Mouse (Mus musculus): ENCODE measurements around the gene Pcdh9. TPM values are rescaled to one million over a fixed set of nuclear protein-coding genes. Genes with fewer than 3 reads are reported as not detected.

Pcdh9 gene
- polyA plus RNA-seq, 1 experiment from 2014 or later: 8.5 TPM

DNA sequence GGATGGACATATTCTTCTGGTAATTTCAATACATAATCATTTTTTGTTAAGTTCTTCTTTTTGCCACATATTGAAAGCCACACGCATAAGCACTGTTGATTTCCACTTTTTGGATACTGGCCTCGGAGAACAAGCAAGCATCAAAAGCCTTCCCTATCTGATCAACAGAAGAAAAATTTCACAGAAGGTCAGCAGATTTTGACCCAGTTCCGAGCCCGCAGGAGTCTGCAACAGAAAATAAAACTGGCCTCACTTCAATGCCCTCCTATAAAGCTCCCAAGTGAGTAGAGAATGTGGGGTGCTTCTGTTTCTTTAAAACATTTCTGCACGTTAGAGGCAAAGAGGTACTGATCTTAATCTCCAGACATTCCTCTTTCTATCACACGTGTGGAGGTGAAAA, 63.3 kb downstream of the Pcdh9 start:
- 50% methylated on average over 6 of the region's 6 CpGs for WGBS

GRCm38 (mm10) chr14:93826042-93826462, 64.4 kb downstream of the Pcdh9 start:
- no peak for ATAC-seq (ENCODE audit: low read depth)
- Histone ChIP-seq H3K4me2 (ENCODE audit: low read depth, low read length) (no peak overlapping the region), H3K27me3 (ENCODE audit: control insufficient read depth, insufficient read depth, low read depth, low read length) (no peaks in the 10 kb centered on the region), H3K4me3 (ENCODE audit: low read length) (no peak overlapping the region), H3K27ac (ENCODE audit: low read length) (no peak overlapping the region), H3K9me3 (ENCODE audit: control insufficient read depth, low read length) (no peaks in the 10 kb centered on the region), H3K4me1 (replicated peaks; ENCODE audit: control insufficient read depth, insufficient read depth, low read length) (no peaks in the 10 kb centered on the region), H3K36me3 (ENCODE audit: control insufficient read depth, insufficient read depth, low read length) (no peaks in the 10 kb centered on the region), H3K9ac (ENCODE audit: low read length) (no peak overlapping the region)
- WGBS: 50% methylated on average over 6 of the region's 6 CpGs

More for the DNA sequence above, 63.3 kb downstream of the Pcdh9 start:
- no peak overlapping the region for H3K4me2 ChIP-seq (ENCODE audit: low read depth, low read length)
- ATAC-seq (ENCODE audit: low read depth): no peak
- H3K9me3 ChIP-seq (ENCODE audit: control insufficient read depth, low read length): no peaks in the 10 kb centered on the region
- H3K9ac ChIP-seq (ENCODE audit: low read length): no peak overlapping the region
- H3K36me3 ChIP-seq (ENCODE audit: control insufficient read depth, insufficient read depth, low read length): no peaks in the 10 kb centered on the region
- H3K27ac ChIP-seq (ENCODE audit: low read length): no peak overlapping the region
- no peak overlapping the region for H3K4me3 ChIP-seq (ENCODE audit: low read length)
- H3K4me1 ChIP-seq (replicated peaks; ENCODE audit: control insufficient read depth, insufficient read depth, low read length): no peaks in the 10 kb centered on the region
- H3K27me3 ChIP-seq (ENCODE audit: control insufficient read depth, insufficient read depth, low read depth, low read length): no peaks in the 10 kb centered on the region

GRCm38 (mm10) chr14:93818845-93819244, 71.6 kb downstream of the Pcdh9 start:
- 82% methylated on average over 4 of the region's 4 CpGs for WGBS
- H3K27ac ChIP-seq (ENCODE audit: low read length): no peak overlapping the region
- no peak overlapping the region for H3K9ac ChIP-seq (ENCODE audit: low read length)
- no peak overlapping the region for H3K4me3 ChIP-seq (ENCODE audit: low read length)
- H3K27me3 ChIP-seq (ENCODE audit: control insufficient read depth, insufficient read depth, low read depth, low read length): no peaks in the 10 kb centered on the region
- no peak for ATAC-seq (ENCODE audit: low read depth)
- H3K9me3 ChIP-seq (ENCODE audit: control insufficient read depth, low read length): no peaks in the 10 kb centered on the region
- H3K36me3 ChIP-seq (ENCODE audit: control insufficient read depth, insufficient read depth, low read length): no peaks in the 10 kb centered on the region
- H3K4me2 ChIP-seq (ENCODE audit: low read depth, low read length): no peak overlapping the region
- no peaks in the 10 kb centered on the region for H3K4me1 ChIP-seq (replicated peaks; ENCODE audit: control insufficient read depth, insufficient read depth, low read length)

DNA sequence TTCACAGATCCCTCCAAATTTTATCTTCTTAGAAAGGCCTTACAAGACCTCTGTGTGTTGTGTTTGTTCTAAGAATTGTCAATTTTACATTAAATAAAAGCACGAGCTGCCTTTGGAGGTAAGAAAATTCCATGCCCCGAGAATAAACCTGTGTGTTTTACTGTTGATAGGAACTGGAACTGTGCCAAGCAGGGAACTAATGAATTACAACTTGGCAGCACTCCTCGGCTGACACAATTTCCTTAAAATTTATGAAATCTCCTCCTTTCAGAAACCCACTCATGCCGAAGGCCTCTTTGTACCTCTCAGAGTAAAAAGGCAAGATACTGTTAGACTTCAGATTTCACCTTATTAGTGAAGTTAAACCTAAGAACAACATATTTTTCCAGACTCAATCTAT, 72.9 kb downstream of the Pcdh9 start:
- Histone ChIP-seq H3K9ac (ENCODE audit: low read length) (no peak overlapping the region), H3K9me3 (ENCODE audit: control insufficient read depth, low read length) (no peaks in the 10 kb centered on the region), H3K27me3 (ENCODE audit: control insufficient read depth, insufficient read depth, low read depth, low read length) (no peaks in the 10 kb centered on the region), H3K4me1 (replicated peaks; ENCODE audit: control insufficient read depth, insufficient read depth, low read length) (no peaks in the 10 kb centered on the region), H3K4me2 (ENCODE audit: low read depth, low read length) (no peak overlapping the region), H3K36me3 (ENCODE audit: control insufficient read depth, insufficient read depth, low read length) (no peaks in the 10 kb centered on the region), H3K4me3 (ENCODE audit: low read length) (no peak overlapping the region), H3K27ac (ENCODE audit: low read length) (no peak overlapping the region)
- no peak for ATAC-seq (ENCODE audit: low read depth)
- 11% methylated on average over 4 of the region's 4 CpGs for WGBS

DNA sequence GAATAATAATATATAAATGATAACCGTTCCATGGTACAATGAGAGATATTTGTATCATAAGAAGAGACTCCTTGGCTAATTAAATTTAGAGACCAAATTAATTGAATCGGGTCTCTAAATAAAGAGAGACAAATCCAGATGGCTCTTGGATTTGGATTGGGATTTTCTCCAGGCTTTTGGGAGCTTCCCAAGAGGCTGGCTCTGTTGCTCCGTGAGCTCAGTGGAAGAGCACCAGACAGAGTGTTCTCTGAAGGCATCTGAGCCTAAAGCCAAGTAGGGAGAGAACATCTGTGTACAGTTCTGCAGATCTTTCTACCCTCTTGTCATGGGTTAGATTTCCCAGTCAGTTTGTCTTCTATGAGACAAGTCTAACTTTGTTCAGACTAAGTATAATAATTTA, 95.9 kb downstream of the Pcdh9 start:
- Histone ChIP-seq H3K36me3 (ENCODE audit: control insufficient read depth, insufficient read depth, low read length) (no peaks in the 10 kb centered on the region), H3K9me3 (ENCODE audit: control insufficient read depth, low read length) (no peaks in the 10 kb centered on the region), H3K4me2 (ENCODE audit: low read depth, low read length) (no peak overlapping the region), H3K9ac (ENCODE audit: low read length) (no peak overlapping the region), H3K27ac (ENCODE audit: low read length) (no peak overlapping the region), H3K4me1 (replicated peaks; ENCODE audit: control insufficient read depth, insufficient read depth, low read length) (no peaks in the 10 kb centered on the region), H3K27me3 (ENCODE audit: control insufficient read depth, insufficient read depth, low read depth, low read length) (no peaks in the 10 kb centered on the region), H3K4me3 (ENCODE audit: low read length) (no peak overlapping the region)
- 86% methylated on average over 3 of the region's 3 CpGs for WGBS
- ATAC-seq (ENCODE audit: low read depth): no peak

- Histone ChIP-seq H3K4me3 (ENCODE audit: low read length) (no peak overlapping the region), H3K27ac (ENCODE audit: low read length) (no peak overlapping the region), H3K36me3 (ENCODE audit: control insufficient read depth, insufficient read depth, low read length) (no peaks in the 10 kb centered on the region), H3K9me3 (ENCODE audit: control insufficient read depth, low read length) (no peaks in the 10 kb centered on the region), H3K4me2 (ENCODE audit: low read depth, low read length) (no peak overlapping the region), H3K9ac (ENCODE audit: low read length) (no peak overlapping the region), H3K4me1 (replicated peaks; ENCODE audit: control insufficient read depth, insufficient read depth, low read length) (no peaks in the 10 kb centered on the region), H3K27me3 (ENCODE audit: control insufficient read depth, insufficient read depth, low read depth, low read length) (no peaks in the 10 kb centered on the region)
- no peak for ATAC-seq (ENCODE audit: low read depth)
- whole genome bisulfite sequencing: 69% methylated on average over 4 of the region's 4 CpGs
Observed at GRCm38 (mm10) chr14:93786234-93786633, 104.2 kb downstream of the Pcdh9 start.

DNA sequence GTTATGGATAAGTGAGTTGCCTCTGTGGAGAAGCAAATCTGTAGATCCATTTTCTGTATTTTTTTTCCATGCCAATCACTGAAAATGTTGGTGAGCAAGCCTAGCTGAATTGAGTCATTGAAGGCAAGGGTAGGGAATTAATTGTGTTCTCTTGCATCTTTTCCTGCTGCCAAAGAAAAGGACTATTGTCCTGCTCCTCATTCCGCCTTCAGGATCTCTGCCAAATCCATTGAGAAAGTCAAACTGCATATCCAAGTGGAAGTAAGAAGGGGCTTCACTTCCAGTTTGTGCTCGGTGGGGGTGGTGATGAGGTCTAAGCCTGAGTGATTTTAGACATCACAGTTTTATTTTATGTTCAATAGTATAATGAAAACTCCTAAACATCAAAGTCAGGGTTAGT, 105.4 kb downstream of the Pcdh9 start:
- WGBS: 64% methylated on average over 2 of the region's 2 CpGs
- no peak overlapping the region for H3K9ac ChIP-seq (ENCODE audit: low read length)
- no peaks in the 10 kb centered on the region for H3K27me3 ChIP-seq (ENCODE audit: control insufficient read depth, insufficient read depth, low read depth, low read length)
- no peak overlapping the region for H3K27ac ChIP-seq (ENCODE audit: low read length)
- no peak for ATAC-seq (ENCODE audit: low read depth)
- H3K4me1 ChIP-seq (replicated peaks; ENCODE audit: control insufficient read depth, insufficient read depth, low read length): no peaks in the 10 kb centered on the region
- H3K4me2 ChIP-seq (ENCODE audit: low read depth, low read length): no peak overlapping the region
- no peaks in the 10 kb centered on the region for H3K9me3 ChIP-seq (ENCODE audit: control insufficient read depth, low read length)
- H3K36me3 ChIP-seq (ENCODE audit: control insufficient read depth, insufficient read depth, low read length): no peaks in the 10 kb centered on the region
- H3K4me3 ChIP-seq (ENCODE audit: low read length): no peak overlapping the region

- no peaks in the 10 kb centered on the region for H3K27me3 ChIP-seq (ENCODE audit: control insufficient read depth, insufficient read depth, low read depth, low read length)
- no peak overlapping the region for H3K27ac ChIP-seq (ENCODE audit: low read length)
- ATAC-seq (ENCODE audit: low read depth): no peak
- no peaks in the 10 kb centered on the region for H3K4me1 ChIP-seq (replicated peaks; ENCODE audit: control insufficient read depth, insufficient read depth, low read length)
- H3K4me2 ChIP-seq (ENCODE audit: low read depth, low read length): no peak overlapping the region
- WGBS: 79% methylated on average over 2 of the region's 2 CpGs
- no peak overlapping the region for H3K4me3 ChIP-seq (ENCODE audit: low read length)
- H3K9me3 ChIP-seq (ENCODE audit: control insufficient read depth, low read length): no peaks in the 10 kb centered on the region
- H3K9ac ChIP-seq (ENCODE audit: low read length): no peak overlapping the region
- no peaks in the 10 kb centered on the region for H3K36me3 ChIP-seq (ENCODE audit: control insufficient read depth, insufficient read depth, low read length)
Observed at GRCm38 (mm10) chr14:93762855-93763254, 127.6 kb downstream of the Pcdh9 start.

- ATAC-seq (ENCODE audit: low read depth): 0 out of 2 replicates have a peak, but pooled peaks have one; percentile 43
- Histone ChIP-seq H3K4me3 (ENCODE audit: low read length) (no peak overlapping the region), H3K9me3 (ENCODE audit: control insufficient read depth, low read length) (no peaks in the 10 kb centered on the region), H3K4me2 (ENCODE audit: low read depth, low read length) (no peak overlapping the region), H3K27me3 (ENCODE audit: control insufficient read depth, insufficient read depth, low read depth, low read length) (no peaks in the 10 kb centered on the region), H3K9ac (ENCODE audit: low read length) (no peak overlapping the region), H3K27ac (ENCODE audit: low read length) (0 out of 2 replicates have a peak overlapping the region, but pooled peaks have one; percentile 1), H3K36me3 (ENCODE audit: control insufficient read depth, insufficient read depth, low read length) (no peaks in the 10 kb centered on the region), H3K4me1 (replicated peaks; ENCODE audit: control insufficient read depth, insufficient read depth, low read length) (no peaks in the 10 kb centered on the region)
- 39% methylated on average over 10 of the region's 10 CpGs for WGBS
Observed at GRCm38 (mm10) chr14:93734077-93734673, 156.3 kb downstream of the Pcdh9 start.

DNA sequence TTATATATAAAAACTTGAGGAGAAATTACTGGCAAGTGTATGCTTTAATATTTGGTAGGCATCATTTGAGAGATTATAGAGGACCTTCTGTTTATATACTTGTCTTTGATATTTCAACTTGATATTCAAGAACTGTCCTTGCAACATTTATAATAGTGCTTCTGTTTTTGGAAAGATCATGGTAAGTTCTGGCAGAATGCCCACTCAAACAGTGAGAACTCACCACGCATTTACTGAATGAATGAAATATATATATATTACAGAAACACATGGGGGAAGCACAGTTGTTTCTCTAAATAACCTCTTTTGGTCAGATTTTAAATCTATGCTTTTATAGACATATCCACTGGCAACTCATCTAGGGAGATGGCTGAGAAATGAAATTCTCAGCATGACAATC, 164.7 kb downstream of the Pcdh9 start:
- H3K27me3 ChIP-seq (ENCODE audit: control insufficient read depth, insufficient read depth, low read depth, low read length): no peaks in the 10 kb centered on the region
- H3K4me2 ChIP-seq (ENCODE audit: low read depth, low read length): no peak overlapping the region
- no peak overlapping the region for H3K9ac ChIP-seq (ENCODE audit: low read length)
- ATAC-seq (ENCODE audit: low read depth): no peak
- H3K4me3 ChIP-seq (ENCODE audit: low read length): no peak overlapping the region
- no peaks in the 10 kb centered on the region for H3K4me1 ChIP-seq (replicated peaks; ENCODE audit: control insufficient read depth, insufficient read depth, low read length)
- 21% methylated on average over 1 of the region's 1 CpGs for WGBS
- H3K9me3 ChIP-seq (ENCODE audit: control insufficient read depth, low read length): no peaks in the 10 kb centered on the region
- no peak overlapping the region for H3K27ac ChIP-seq (ENCODE audit: low read length)
- no peaks in the 10 kb centered on the region for H3K36me3 ChIP-seq (ENCODE audit: control insufficient read depth, insufficient read depth, low read length)

All from lung, embryonic 16.5 days (tissue).